Mouse (Mus musculus): ENCODE measurements around the gene Myl7.
"Not testable (repeated sequence)": the region's sequence is repeated elsewhere in the genome, so short reads cannot be mapped to it uniquely, and the experiment has no call there.

Myl7 gene

DNA sequence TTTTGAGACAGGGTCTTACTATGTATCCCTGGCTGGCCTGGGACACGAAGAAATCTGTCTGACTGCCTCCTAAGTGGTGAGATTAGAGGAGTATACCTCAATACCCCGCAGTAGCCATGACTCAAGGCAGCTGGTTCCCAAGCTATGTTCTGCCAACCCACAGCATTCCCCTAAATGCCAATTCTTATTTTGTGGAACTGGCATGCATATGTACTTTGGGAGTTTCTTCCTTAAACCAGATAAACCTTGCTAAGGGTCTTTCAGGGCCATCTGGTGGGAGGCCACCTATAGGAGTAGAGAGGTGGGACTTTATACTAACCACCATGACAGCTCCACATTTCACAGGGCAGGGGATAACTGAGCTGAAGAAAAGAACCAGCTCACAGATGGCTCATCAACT lies 5.3 kb upstream of the Myl7 start:
- no peak for DNase-seq (ENCODE audit: low read depth)

GRCm38 (mm10) chr11:5902390-5902789 lies 3.8 kb upstream of the Myl7 start:
- no peak for DNase-seq (ENCODE audit: low read depth)

- DNase-seq (ENCODE audit: low read depth): no peak
Measured at GRCm38 (mm10) chr11:5901950-5902349, 3.4 kb upstream of the Myl7 start.

- DNase-seq (ENCODE audit: low read depth): no peak
Measured at GRCm38 (mm10) chr11:5901320-5901719, 2.7 kb upstream of the Myl7 start.

DNA sequence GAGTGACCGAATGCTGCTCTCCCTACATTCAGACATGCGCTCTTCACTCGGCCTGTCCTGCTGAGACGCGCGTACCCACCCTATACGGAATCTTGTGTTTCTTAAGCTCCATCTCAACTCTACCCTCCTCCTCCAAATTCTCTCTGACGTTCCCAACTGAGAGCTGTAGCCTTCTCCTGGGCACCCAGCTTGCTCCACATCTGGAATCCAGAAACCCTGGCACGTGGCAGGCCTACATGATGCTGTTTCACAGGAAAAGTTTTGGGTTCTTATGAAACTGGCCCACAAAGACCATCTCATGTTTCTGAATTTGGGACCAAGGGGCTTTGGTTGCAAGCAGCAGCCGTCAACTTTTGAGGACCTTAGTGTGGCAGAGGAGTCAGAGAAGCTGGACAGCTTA lies 704 bp upstream of the Myl7 start:
- DNase-seq (ENCODE audit: low read depth): no peak

GRCm38 (mm10) chr11:5897839-5898238 lies 743 bp downstream of the Myl7 start:
- DNase-seq (ENCODE audit: low read depth): no peak

DNA sequence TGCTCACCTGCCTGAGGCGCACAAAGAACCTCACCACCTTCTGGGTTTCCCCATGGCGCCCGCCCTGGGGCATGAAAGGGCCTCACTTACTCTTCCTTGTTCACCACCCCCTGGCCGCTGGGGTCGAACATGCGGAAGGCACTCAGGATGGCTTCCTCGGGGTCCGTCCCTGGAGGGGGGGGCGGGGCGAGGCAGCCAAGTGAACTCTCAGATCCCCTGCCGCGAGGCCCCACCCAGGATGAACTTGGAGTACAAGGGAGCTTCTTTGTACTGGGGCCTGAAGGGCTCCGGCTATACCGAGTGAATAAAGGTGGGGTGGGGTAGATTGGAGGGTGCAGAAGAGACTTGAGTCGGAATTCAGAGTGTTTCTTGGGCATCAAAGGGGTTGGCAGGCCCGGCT lies 1.4 kb downstream of the Myl7 start:
- DNase-seq (ENCODE audit: low read depth): no peak

DNA sequence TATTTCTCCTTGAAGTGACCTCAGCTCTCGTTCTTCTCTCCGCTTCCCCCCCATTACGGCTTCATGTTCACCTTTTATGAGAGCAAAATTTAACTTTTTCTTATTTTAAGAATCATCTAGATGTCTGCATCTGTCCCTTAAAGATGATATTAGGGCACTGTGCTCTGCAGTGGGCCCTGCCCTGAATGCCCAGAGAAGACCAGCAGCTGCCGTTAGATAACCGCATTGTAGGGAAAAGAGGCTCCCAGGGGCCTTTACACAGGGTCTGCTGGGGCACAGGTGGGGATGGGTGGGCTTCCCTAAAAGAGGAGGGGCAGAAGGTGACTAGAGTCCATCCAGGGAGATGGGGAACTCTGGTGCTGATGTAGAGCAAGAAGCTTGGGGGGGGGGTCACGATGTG lies 4.8 kb downstream of the Myl7 start:
- no peak for DNase-seq (ENCODE audit: low read depth)

GRCm38 (mm10) chr11:5892810-5893368 lies 5.7 kb downstream of the Myl7 start:
- no peak for DNase-seq (ENCODE audit: low read depth)

- no peak for DNase-seq (ENCODE audit: low read depth)
Measured at GRCm38 (mm10) chr11:5892151-5892591, 6.4 kb downstream of the Myl7 start.

DNA sequence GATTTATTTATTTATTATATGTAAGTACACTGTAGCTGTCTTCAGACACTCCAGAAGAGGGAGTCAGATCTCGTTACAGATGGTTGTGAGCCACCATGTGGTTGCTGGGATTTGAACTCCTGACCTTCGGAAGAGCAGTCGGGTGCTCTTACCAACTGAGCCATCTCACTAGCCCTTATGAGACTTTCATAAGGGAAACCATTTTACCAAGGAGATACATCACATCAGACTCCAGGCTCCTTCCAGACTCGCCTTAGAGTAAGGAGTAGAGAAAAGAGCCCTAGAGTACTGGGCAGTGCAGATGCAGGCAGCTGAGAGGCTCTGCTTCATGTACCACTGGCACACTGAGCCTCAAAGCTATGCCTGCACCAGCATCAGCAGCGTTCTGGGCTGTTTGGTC lies 10.0 kb downstream of the Myl7 start:
- not testable (repeated sequence) for DNase-seq (ENCODE audit: low read depth)

GRCm38 (mm10) chr11:5887250-5887649 lies 11.3 kb downstream of the Myl7 start:
- DNase-seq (ENCODE audit: low read depth): no peak

DNA sequence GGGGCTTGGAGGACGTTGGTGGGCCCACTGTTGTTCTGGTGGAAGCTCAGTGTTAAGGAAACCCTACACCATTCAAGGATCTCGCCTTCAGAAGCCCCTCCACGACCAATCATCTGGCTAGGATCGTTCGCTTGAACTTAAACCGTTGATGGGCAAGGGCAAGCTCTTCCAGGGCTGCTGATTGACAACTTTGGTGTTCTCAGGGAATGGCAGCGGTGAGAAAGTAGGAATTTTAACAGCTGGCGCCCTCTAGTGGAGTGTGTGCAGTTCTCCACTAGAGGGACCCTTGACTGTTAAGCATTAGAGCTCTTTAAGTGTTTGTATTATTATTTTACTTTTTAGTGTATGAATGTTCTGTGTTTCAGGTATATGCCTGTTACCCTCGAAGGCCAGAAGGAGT lies 12.4 kb downstream of the Myl7 start:
- DNase-seq (ENCODE audit: low read depth): peak; percentile 79

DNA sequence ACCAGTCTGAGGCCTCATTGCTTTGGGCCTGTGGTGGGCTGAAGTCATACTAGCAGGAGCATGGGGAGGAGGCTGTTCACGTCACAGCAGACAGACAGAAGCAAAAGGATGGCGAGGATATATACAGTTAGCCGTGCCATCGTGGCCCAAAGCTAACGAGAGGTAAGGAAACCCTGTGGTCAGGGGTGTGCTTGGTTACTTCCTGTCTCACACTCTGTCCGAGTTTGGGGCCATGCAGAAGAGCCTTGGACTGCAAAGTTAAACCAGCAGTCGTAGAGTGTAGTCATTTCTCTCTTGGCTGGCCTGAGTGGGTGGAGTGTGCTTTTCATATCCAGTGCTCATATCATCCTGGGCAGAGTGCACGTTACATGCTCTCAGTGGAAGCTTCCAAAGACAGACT lies 16.1 kb downstream of the Myl7 start:
- no peak for DNase-seq (ENCODE audit: low read depth)

DNA sequence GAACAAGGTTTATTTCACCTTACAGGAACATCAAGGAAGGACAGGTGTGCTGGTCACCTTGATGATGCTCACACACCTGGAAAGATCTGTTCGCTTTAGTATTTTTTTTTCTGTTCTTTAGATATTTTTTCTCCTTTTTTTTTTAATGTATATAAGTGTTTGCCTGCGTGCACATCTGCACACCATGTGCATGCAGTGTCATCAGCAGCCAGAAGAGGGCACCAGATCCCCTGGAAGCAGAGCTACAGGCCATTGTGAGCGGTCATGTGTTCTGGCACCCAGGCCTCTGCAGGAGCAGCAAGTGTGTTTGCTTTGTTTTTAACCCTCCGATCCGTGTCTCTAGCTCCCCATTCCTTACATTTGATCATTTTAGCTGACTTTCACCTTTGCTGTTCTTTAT lies 18.7 kb downstream of the Myl7 start:
- DNase-seq (ENCODE audit: low read depth): peak; percentile 60

DNA sequence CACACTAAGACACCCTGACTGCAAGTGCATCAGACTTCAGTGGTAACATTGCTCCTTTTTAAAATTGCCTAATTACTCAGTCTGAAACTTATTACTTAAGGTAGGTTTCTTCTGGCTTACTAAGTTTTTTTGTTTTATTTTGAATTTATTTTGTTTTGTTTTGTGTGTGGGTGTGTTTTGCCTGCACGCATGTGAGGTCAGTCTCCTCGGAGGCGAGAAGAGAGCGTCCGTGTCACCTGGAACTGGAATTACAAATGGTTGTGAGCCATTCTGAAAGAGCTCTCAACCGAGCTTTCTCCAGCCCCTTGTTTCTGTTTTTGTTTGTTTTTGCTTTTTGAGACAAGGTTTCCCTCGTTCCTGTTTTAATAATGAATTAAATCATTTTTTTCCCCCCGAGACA lies 19.9 kb downstream of the Myl7 start:
- no peak for DNase-seq (ENCODE audit: low read depth)

DNA sequence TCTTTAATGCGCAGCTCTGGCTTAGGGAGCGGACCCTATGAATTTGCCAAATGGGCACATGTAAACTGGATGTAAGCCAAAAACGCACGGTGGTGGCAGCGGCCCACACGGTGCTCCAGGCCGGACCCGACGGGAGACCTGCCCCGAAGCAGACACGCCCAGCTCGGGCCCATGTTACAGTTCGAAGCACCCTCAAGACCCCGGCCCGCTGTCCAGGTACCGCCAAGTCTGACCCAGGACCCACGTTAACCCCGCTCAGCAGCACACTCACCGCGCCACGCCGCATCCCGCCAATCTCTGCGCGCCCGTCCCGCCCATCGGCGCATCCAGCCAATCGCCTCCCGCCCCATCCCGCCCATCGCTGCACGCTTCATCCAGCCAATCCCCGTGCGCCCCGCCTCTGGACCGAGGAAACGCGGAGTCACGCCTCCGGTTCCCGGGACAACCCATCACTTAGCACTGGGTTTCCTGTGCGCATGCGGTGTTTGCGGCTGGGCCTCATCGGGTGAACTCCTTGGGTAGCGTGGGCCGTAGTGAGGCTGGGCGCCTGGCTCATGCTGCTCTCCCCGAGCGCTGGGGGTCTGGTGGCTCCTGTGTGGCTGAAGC lies 20.6 kb downstream of the Myl7 start, which contains the start of gene Pold2:
TSS of gene Pold2 (minus strand) at position 372 of the 606 bp plus-strand sequence.
- peak; percentile 98 for DNase-seq (ENCODE audit: low read depth)

DNA sequence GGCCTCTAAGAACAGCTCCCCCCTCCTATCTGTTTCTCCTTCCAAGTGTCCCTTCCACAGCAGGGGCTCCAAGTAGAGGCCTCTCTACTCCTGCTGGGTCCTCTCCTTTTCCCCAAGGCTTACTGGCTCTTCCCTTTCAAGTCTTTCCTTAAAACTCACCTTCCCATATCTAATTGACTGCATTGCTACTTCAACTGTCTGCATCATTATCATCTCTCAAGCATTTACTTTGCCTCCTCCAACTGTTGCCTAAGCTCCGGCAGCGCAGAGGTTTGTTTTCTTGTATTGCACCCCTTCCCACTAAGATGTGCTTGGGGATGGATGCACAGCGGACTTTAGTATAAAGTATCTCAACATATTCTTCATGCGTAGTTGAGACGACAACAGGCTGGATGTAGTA lies 21.2 kb downstream of the Myl7 start:
- no peak for DNase-seq (ENCODE audit: low read depth)

GRCm38 (mm10) chr11:5873192-5873591 lies 25.4 kb downstream of the Myl7 start:
- DNase-seq (ENCODE audit: low read depth): no peak

DNA sequence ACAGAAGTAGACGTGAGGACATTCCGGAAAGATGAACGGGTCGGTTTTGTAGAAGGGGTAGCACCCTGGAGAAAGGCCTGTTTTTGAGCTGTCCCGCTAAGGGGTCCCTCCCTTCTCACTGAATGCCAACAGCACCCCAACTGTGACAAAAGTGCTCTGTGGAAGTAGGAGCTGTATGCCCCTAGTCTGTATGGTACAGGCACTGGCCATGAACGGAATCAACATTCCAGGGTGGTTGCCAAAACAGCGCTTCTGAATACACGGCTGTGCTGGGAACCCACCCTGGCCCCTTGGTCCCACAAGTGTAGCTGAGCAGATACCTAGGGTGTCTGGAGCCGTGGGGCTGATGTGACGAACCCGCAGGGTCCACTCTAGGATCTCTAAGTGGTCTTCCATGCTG lies 25.9 kb downstream of the Myl7 start:
- DNase-seq (ENCODE audit: low read depth): no peak

DNA sequence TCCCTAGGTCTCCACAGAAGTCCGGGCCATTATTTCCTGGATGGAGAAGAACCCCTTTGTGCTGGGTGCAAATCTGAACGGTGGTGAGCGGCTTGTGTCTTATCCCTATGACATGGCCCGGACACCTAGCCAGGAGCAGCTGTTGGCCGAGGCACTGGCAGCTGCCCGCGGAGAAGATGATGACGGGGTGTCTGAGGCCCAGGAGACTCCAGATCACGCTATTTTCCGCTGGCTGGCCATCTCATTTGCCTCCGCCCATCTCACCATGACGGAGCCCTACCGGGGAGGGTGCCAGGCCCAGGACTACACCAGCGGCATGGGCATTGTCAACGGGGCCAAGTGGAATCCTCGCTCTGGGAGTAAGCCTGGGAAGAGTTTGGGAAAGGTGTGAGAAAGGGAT lies 28.5 kb downstream of the Myl7 start:
- no peak for DNase-seq (ENCODE audit: low read depth)

DNA sequence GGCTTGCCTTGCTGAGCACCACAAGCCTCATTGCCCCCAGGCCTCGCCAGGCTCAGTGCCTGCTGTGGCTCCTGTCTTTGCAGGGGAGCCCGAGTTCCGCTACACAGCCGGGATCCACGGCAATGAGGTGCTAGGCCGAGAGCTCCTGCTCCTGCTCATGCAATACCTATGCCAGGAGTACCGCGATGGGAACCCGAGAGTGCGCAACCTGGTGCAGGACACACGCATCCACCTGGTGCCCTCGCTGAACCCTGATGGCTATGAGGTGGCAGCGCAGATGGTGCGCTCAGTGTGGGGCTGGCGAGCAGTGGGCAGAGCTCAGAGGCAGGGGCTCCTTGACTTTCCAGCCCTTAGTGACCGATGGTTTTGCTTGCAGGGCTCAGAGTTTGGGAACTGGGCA lies 29.3 kb downstream of the Myl7 start:
- no peak for DNase-seq (ENCODE audit: low read depth)

DNA sequence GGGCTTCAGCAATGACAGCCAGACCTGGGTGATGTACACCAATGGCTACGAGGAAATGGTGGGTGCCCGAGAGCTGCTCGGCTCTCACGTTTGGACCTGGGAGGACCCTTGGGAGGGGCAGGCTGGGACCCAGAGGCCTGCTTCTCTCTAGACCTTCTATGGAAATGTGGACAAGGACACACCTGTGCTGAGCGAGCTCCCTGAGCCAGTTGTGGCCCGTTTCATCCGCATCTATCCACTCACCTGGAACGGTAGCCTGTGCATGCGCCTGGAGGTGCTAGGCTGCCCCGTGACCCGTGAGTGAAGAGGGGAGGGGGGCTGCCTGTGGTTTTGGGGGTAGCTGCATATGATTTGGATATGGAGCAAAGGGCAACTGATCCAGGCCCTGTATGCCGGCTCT lies 30.3 kb downstream of the Myl7 start:
- DNase-seq (ENCODE audit: low read depth): no peak

DNA sequence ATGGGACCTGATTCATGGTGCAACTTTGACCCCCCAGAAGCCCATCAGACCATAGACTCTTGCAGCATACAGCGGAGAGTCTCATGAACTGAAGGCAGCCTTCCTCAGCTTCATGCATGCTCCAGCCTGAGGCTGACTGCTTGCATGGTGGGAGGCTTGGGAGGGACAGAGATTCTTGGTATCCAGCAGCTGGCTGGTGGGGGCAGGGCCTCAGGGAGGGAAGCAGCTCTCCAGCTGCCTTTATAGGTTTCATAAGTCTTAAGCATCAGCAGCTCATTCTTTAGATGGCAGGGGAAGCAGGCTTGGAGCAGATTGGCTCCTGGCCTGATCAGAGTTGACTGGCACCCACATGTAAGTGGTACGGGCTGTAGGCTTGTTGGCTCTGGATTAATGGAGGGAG lies 31.4 kb downstream of the Myl7 start:
- no peak for DNase-seq (ENCODE audit: low read depth)

All from naive thymus-derived CD4-positive, alpha-beta T cell, adult 2 months (primary cell).